Mouse (Mus musculus): ENCODE results near the gene Kdm4b.

- TF ChIP-seq CTCF (IDR thresholded peaks at IDR 0.05; ENCODE audit: control insufficient read depth, insufficient read depth, insufficient replicate concordance, low read depth, low read length) (no peak), POLR2A (IDR thresholded peaks at IDR 0.05; ENCODE audit: control insufficient read depth, low read depth, low read length) (no peak)
Measured at GRCm38 (mm10) chr17:56414785-56415184, 88.9 kb downstream of the Kdm4b start.
